Mouse (Mus musculus) neural tube, embryonic 11.5 days (tissue): ENCODE measurements at regions not wholly inside any gene's neighbourhood (a gene's known extent, or its start where the extent isn't known, plus 50 kb on each side); places are given as distances from the start of the nearest gene placed in this dataset.

Source experiments
- ATAC-seq: fragments of 200-750 bp; cut with Nextera tagmentation; 2 replicates; pipeline ENCODE4 v1.8.0; 2017; ENCODE audit warnings: moderate number of reproducible peaks, mild to moderate bottlenecking, moderate TSS enrichment, moderate library complexity; ENCODE audit not compliant: insufficient read depth, low FRiP score, low TSS enrichment
- DNase-seq: peaks from one replicate; pipeline ENCODE4 v3.0.0-alpha.2; 2015; ENCODE audit warnings: low spot score
- H3K27ac ChIP-seq: fragments of 300-500 bp; sonication (generic); 2 replicates; pipeline ENCODE4 v1.5.1; 2014; ENCODE audit warnings: low read depth, mild to moderate bottlenecking, low read length
- H3K27me3 ChIP-seq: fragments of 300-500 bp; sonication (generic); 2 replicates; pipeline ENCODE4 v1.6.1; 2014; ENCODE audit warnings: mild to moderate bottlenecking, low read length, mixed read lengths; ENCODE audit not compliant: control insufficient read depth, insufficient read depth
- H3K36me3 ChIP-seq: fragments of 300-500 bp; sonication (generic); 2 replicates; pipeline ENCODE4 v1.6.1; 2014; ENCODE audit warnings: mild to moderate bottlenecking, low read length, moderate library complexity, mixed read lengths; ENCODE audit not compliant: control insufficient read depth, insufficient read depth
- H3K4me1 ChIP-seq: fragments of 300-500 bp; sonication (generic); 2 replicates; pipeline ENCODE4 v1.6.1; 2014; ENCODE audit warnings: low read length, mixed read lengths; ENCODE audit not compliant: control insufficient read depth, insufficient read depth
- H3K4me2 ChIP-seq: fragments of 300-500 bp; sonication (generic); 2 replicates; pipeline ENCODE4 v1.6.1; 2014; ENCODE audit warnings: low read depth, mild to moderate bottlenecking, moderate library complexity
- H3K4me3 ChIP-seq: fragments of 300-500 bp; sonication (generic); 2 replicates; pipeline ENCODE4 v1.5.1; 2014; ENCODE audit warnings: low read depth, low read length
- H3K9ac ChIP-seq: fragments of 300-500 bp; sonication (generic); 2 replicates; pipeline ENCODE4 v1.6.1; 2014; ENCODE audit warnings: mild to moderate bottlenecking, low read length
- H3K9me3 ChIP-seq: fragments of 300-500 bp; sonication (generic); 2 replicates; pipeline ENCODE4 v1.6.1; 2016; ENCODE audit warnings: low read length; ENCODE audit not compliant: control insufficient read depth
- WGBS: fragments of 180-500 bp; shearing (Covaris S2); extraction: QIAGEN DNeasy Blood & Tissue Kit; methylation state at CpG from one replicate; pipeline ENCODE4 v1.1.7; 2014; 5-methylcytosine and 5-hydroxymethylcytosine counted together

DNA sequence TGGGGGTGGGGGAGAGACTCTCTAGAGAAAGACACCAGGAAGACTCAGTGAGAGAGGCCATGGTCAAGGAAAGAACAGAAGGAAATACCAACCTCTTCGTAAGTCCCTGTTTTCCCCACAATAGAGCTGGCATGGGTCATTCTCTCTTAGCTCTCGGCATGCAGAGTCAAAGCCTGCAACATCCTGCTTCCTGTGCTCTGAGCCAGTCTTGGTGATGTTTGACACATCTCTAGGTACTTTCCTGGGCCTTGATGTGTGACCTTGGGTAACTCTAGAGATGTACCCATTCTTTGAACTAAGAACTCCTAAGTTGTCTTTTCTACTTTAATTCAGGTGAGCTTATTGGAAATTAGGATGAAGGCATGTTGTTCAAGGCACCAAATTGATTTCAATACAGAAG, 55.8 kb upstream of the Fam3c start:
- no peak overlapping the region for H3K4me3 ChIP-seq
- H3K27ac ChIP-seq, result no peak overlapping the region
- DNase-seq (no peak), ATAC-seq (no peak)
- 87% methylated on average over 2 of the region's 2 CpGs for WGBS
- H3K4me1 ChIP-seq, result no peaks in the 10 kb centered on the region
- no peaks in the 10 kb centered on the region for H3K36me3 ChIP-seq
- H3K9me3 ChIP-seq, result no peaks in the 10 kb centered on the region
- H3K9ac ChIP-seq, result no peak overlapping the region
- no peak overlapping the region for H3K4me2 ChIP-seq
- no peaks in the 10 kb centered on the region for H3K27me3 ChIP-seq

GRCm38 (mm10) chr6:22408808-22409589, 53.0 kb upstream of the Fam3c start:
- no peak overlapping the region for H3K4me2 ChIP-seq
- no peak for ATAC-seq
- 80% methylated on average over 7 of the region's 7 CpGs for WGBS

More at GRCm38 (mm10) chr6:22408808-22409589, 53.0 kb upstream of the Fam3c start:
- no peak overlapping the region for H3K9ac ChIP-seq
- no peak overlapping the region for H3K4me3 ChIP-seq
- H3K36me3 ChIP-seq, result no peaks in the 10 kb centered on the region
- no peaks in the 10 kb centered on the region for H3K9me3 ChIP-seq
- DNase-seq, result no peak
- no peaks in the 10 kb centered on the region for H3K4me1 ChIP-seq
- H3K27ac ChIP-seq, result no peak overlapping the region
- H3K27me3 ChIP-seq, result no peaks in the 10 kb centered on the region
